Mouse (Mus musculus) heart, embryonic 10.5 days (tissue): ENCODE measurements around the gene Olfr1173. TPM values are rescaled to one million over a fixed set of nuclear protein-coding genes. Genes with fewer than 3 reads are reported as not detected.

Experiments used
- DNase-seq: peaks from one replicate; pipeline ENCODE4 v3.0.0-alpha.2; 2017; ENCODE audit warnings: low spot score
- H3K27ac ChIP-seq: fragments of 300-500 bp; sonication (generic); 2 replicates; pipeline ENCODE4 v1.5.1; 2016; ENCODE audit warnings: mild to moderate bottlenecking
- H3K27me3 ChIP-seq: fragments of 300-500 bp; sonication (generic); 2 replicates; pipeline ENCODE4 v1.6.1; 2016; ENCODE audit warnings: mild to moderate bottlenecking; ENCODE audit not compliant: poor library complexity, insufficient read depth, severe bottlenecking
- H3K36me3 ChIP-seq: fragments of 300-500 bp; sonication (generic); 2 replicates; pipeline ENCODE4 v1.6.1; 2016; ENCODE audit warnings: mild to moderate bottlenecking, moderate library complexity
- H3K4me1 ChIP-seq: fragments of 300-500 bp; sonication (generic); 2 replicates; pipeline ENCODE4 v1.6.1; 2016; ENCODE audit warnings: mild to moderate bottlenecking
- H3K4me3 ChIP-seq: fragments of 300-500 bp; sonication (generic); 2 replicates; pipeline ENCODE4 v1.5.1; 2016; ENCODE audit warnings: mild to moderate bottlenecking, moderate library complexity
- H3K9me3 ChIP-seq: fragments of 300-500 bp; sonication (generic); 2 replicates; pipeline ENCODE4 v1.6.1; 2016; ENCODE audit warnings: mild to moderate bottlenecking, moderate library complexity
- WGBS: fragments of 180-500 bp; shearing (Covaris S2); methylation state at CpG from one replicate; pipeline ENCODE4 v1.1.7; 2016; 5-methylcytosine and 5-hydroxymethylcytosine counted together
- polyA plus RNA-seq: library from polyadenylated mRNA; unstranded; fragments of >200 nt; fragmentation: Nextera tagmentation; extraction: Ambion mirVana; gene quantifications from 2 replicates; pipeline ENCODE4 v1.2.1, GENCODE M21; 2016

Olfr1173 gene
- polyA plus RNA-seq, result not detected in 2 replicates

GRCm38 (mm10) chr2:88279775-88280174 lies at the start of gene Olfr1173:
Gene Olfr1173, minus strand, starts transcription at chr2:88279875.
- Histone ChIP-seq H3K27ac (no peak within 1 kb of the TSS), H3K27me3 (no peaks in the 10 kb centered on the region), H3K9me3 (no peaks in the 10 kb centered on the region), H3K4me1 (no peaks in the 10 kb centered on the region), H3K36me3 (no peaks in the 10 kb centered on the region), H3K4me3 (no peak within 1 kb of the TSS)
- DNase-seq, result no peak

GRCm38 (mm10) chr2:88327115-88327514 lies 47.4 kb upstream of the Olfr1173 start, which contains the start of gene Olfr1175-ps:
Gene Olfr1175-ps, minus strand, starts transcription at chr2:88327215.
- Histone ChIP-seq H3K27ac (no peak within 1 kb of the TSS), H3K9me3 (no peaks in the 10 kb centered on the region), H3K4me1 (no peaks in the 10 kb centered on the region), H3K36me3 (no peaks in the 10 kb centered on the region), H3K27me3 (no peaks in the 10 kb centered on the region), H3K4me3 (no peak within 1 kb of the TSS)
- no peak for DNase-seq
- 76% methylated on average over 2 of the region's 2 CpGs for WGBS

- WGBS, result 90% methylated on average over 4 of the region's 4 CpGs
Observed at GRCm38 (mm10) chr2:88315035-88315434, 35.4 kb upstream of the Olfr1173 start, which contains the start of gene Olfr1174-ps. Gene Olfr1174-ps, minus strand, starts transcription at chr2:88315135.

GRCm38 (mm10) chr2:88228234-88228633 lies 51.4 kb downstream of the Olfr1173 start, which contains the start of gene Olfr1170:
Gene Olfr1170, minus strand, starts transcription at chr2:88228334.
- H3K4me1 ChIP-seq, result no peaks in the 10 kb centered on the region
- WGBS, result 87% methylated on average over 1 of the region's 1 CpGs
- DNase-seq, result no peak
- no peaks in the 10 kb centered on the region for H3K27me3 ChIP-seq
- no peak within 1 kb of the TSS for H3K4me3 ChIP-seq
- no peaks in the 10 kb centered on the region for H3K36me3 ChIP-seq
- H3K9me3 ChIP-seq, result no peaks in the 10 kb centered on the region
- no peak within 1 kb of the TSS for H3K27ac ChIP-seq

More at GRCm38 (mm10) chr2:88315035-88315434, 35.4 kb upstream of the Olfr1173 start, which contains the start of gene Olfr1174-ps:
- Histone ChIP-seq H3K27me3 (no peaks in the 10 kb centered on the region), H3K4me1 (no peaks in the 10 kb centered on the region), H3K9me3 (no peaks in the 10 kb centered on the region), H3K36me3 (no peaks in the 10 kb centered on the region), H3K4me3 (no peak within 1 kb of the TSS), H3K27ac (no peak within 1 kb of the TSS)
- no peak for DNase-seq

Other genes starting within 250 kb of the Olfr1173 start
- not detected in 2 replicates for gene Olfr73, start 242.2 kb downstream of the Olfr1173 start, polyA plus RNA-seq
- not detected in 2 replicates for gene Olfr1162, start 228.7 kb downstream of the Olfr1173 start, polyA plus RNA-seq
- gene Olfr1163, start 208.0 kb downstream of the Olfr1173 start, polyA plus RNA-seq, result not detected in 2 replicates
- gene Olfr1164, start 185.9 kb downstream of the Olfr1173 start, polyA plus RNA-seq, result not detected in 2 replicates
- not detected in 2 replicates for gene Olfr1166, start 151.6 kb downstream of the Olfr1173 start, polyA plus RNA-seq
- gene Olfr1167, start 124.7 kb downstream of the Olfr1173 start, polyA plus RNA-seq, result not detected in 2 replicates
- not detected in 2 replicates for gene Olfr1168, start 98.0 kb downstream of the Olfr1173 start, polyA plus RNA-seq
- not detected in 2 replicates for gene Olfr1170, start 51.5 kb downstream of the Olfr1173 start, polyA plus RNA-seq
- gene Olfr1174-ps, start 35.3 kb upstream of the Olfr1173 start, polyA plus RNA-seq, result not detected in 2 replicates
- not detected in 2 replicates for gene Olfr1175-ps, start 47.3 kb upstream of the Olfr1173 start, polyA plus RNA-seq
- not detected in 2 replicates for gene Olfr1176, start 56.8 kb upstream of the Olfr1173 start, polyA plus RNA-seq
- gene Olfr1177-ps, start 66.6 kb upstream of the Olfr1173 start, polyA plus RNA-seq, result not detected in 2 replicates
- not detected in 2 replicates for gene Olfr1178, start 107.2 kb upstream of the Olfr1173 start, polyA plus RNA-seq
- gene Olfr1179, start 126.6 kb upstream of the Olfr1173 start, polyA plus RNA-seq, result not detected in 2 replicates
- not detected in 2 replicates for gene Olfr1180, start 139.3 kb upstream of the Olfr1173 start, polyA plus RNA-seq
- gene Olfr1181, start 146.3 kb upstream of the Olfr1173 start, polyA plus RNA-seq, result not detected in 2 replicates
- not detected in 2 replicates for gene Gm13757, start 169.3 kb upstream of the Olfr1173 start, polyA plus RNA-seq
- not detected in 2 replicates for gene Olfr1183, start 175.0 kb upstream of the Olfr1173 start, polyA plus RNA-seq
- not detected in 2 replicates for gene Olfr1184, start 203.7 kb upstream of the Olfr1173 start, polyA plus RNA-seq
- not detected in 2 replicates for gene Olfr1185-ps1, start 213.4 kb upstream of the Olfr1173 start, polyA plus RNA-seq
- not detected in 2 replicates for gene Olfr1186, start 238.7 kb upstream of the Olfr1173 start, polyA plus RNA-seq